Mouse (Mus musculus): ENCODE results near the gene St6galnac5. TPM values are rescaled to one million over a fixed set of nuclear protein-coding genes. Genes with fewer than 3 reads are reported as not detected.
"Not testable (repeated sequence)": the region's sequence is repeated elsewhere in the genome, so short reads cannot be mapped to it uniquely, and the experiment has no call there.

Gene St6galnac5
- total RNA-seq, 1 experiment from 2014 or later: 0.70 TPM

DNA sequence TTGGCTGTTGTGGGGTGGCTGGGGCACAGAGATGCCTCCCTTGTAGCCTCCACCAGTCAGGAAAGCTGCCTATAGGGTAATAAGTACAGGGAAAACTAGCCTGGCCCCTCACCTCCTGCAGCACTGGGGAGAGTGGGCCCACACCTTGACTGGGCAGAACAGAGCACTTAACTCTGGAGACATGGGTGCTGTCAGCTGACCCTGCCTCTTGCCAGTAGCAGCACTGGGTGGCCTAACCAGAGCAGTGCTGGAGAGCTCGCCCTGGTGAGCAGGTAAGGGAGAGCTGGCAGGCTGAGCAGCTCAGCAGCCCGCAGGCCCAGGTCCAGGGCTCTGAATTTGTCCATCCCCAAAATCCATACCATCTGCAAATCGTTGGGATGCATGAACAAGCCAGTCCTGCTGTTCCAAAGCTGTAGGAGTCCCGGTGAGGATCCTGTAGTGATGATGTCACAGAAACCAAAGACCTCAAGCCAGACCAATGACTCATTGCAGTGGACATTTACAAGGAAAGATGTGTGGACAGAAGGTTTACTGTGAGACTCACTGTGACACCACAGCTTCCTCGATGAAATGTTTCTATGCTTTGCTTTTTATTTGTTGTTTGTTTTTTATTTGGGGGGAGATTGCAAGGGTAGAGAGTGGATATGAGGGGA lies 193.6 kb downstream of the St6galnac5 start:
- DNase-seq: not testable (repeated sequence)

DNA sequence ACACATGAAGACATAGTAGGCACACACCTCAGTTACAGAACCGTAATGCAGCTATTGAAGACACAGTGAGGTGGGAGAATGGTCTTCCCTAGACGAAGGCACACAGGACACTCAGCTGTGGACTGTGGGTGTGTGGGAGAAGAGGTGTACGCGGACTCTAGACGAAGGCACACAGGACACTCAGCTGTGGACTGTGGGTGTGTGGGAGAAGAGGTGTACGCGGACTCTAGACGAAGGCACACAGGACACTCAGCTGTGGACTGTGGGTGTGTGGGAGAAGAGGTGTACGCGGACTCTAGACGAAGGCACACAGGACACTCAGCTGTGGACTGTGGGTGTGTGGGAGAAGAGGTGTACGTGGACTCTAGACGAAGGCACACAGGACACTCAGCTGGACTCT lies 197.7 kb downstream of the St6galnac5 start:
- not testable (repeated sequence) for DNase-seq

DNA sequence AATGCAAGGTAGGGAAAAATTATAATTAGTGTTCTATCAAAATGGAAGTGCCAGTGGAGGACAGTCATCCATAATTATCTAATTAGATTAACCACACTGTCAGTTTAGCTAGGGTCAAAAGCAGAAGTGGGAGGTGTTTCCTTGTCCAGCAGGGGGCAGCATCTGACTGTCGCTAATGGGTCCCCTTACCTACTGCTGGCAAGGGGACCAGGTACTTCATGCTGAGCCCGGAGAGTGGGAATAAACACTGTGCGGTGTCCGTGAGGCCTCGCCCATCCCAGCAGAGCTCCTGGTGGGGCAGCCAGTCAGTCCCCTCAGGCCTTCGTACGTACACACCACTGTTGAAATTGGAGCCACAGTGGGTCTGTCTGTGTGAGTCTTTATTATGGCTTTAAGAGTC lies 198.3 kb downstream of the St6galnac5 start:
- peak; percentile 76 for DNase-seq

DNA sequence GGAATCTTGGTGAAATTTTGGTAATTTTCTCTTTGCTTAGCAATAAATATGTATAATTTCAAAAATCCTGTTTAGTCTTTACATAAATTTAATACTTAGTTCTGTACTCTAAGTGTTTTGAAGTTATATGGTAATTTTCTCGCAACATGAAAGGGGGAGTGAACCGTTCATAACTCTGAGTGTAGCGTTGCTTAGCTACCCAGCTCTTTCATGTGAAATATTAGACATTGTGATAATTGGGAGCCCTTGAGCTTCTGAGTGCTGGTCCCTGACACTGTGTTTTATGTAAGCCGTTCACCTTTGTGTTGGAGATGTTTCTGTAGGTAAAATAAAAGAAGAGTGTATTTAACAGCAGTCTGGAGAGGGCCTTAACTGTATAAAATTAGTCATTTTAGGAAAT lies 202.2 kb downstream of the St6galnac5 start:
- no peak for DNase-seq

DNA sequence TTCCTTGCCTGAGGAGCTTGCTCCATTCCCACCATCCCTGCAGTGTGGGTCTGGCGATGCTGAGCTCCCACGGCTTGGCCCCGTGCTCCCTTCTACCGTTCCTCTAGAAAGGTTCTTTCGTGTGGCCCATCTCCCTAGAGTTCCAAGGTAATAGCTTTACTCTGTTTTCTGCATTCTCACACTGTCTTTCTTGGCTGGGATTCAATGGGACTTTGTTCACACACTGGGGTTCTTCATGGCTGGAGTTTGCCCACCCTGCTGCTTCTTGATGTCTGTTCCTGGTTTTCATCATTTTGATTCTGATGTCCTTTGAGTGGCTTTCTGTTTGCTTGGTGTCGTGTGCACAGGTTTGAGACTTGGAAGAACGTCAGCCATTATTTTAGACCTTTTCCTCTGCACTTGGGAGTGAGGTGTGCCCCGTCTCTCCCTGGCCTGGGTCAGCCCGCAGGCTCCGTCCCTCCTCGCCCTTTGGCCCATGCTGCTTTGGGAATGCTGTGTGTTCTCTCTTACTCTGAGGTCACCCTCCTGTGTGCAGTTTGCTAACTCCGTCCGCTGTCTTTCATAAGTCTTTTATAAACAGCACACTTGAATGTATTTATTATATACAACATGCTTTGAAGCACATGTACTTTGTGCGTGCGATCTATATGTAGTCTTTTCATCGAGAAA lies 205.0 kb downstream of the St6galnac5 start:
- no peak for DNase-seq

DNA sequence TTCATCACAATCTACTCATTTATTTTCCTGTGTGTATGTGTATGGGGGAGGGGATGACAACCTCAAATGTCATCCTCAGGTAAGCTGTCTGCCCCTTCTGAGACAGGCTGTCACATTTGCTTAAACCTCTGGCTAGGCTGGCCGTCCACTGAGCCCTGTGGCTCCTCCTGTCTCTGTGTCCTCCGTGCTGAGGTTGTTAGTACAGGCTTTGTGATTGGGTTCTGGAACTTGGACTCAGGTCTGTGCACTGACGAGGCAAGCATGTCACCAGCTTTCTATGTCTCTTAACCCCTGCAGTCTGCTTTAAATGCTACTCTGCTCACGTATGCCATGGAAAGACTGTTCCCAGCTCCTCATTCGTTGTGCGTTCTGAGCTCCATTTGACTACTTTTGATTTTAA lies 205.7 kb downstream of the St6galnac5 start:
- no peak for DNase-seq

DNA sequence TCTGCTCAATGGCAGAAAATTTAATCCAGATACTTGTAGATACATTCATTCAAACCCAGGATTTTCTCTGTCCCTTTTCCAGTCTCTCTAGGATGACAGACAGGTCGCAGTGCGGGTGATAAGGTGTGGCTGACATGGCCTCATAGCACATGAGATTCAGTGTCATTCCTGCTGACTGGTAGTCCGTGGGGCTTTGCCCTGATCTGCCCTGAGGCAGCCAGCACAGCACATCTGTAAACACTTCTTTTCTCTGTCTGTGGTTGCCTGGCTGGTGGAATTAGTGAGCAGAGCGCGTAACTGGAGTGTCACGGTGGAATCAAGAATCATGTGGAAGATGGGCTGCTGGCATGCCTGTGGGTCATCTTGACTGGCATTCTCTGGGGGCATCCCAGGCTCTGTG lies 212.0 kb downstream of the St6galnac5 start:
- no peak for DNase-seq

DNA sequence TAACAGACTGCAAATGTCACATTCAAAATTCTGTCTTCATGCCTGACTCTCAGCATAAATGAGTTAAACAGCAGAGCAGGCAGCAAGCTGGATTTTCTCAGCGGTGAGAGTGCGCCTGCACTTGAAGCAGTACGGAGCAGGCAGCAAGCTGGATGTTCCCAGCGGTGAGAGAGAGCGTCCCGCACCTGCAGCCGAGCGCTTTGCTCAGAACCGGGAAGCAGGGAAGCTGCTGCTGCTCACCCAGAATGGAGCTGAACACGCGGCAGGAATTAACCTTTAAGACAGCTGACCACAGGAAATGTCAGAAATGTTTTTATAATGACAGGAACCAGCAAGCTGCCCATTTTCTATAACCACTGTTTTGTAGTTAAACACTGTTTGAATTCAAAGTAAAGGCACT lies 214.6 kb downstream of the St6galnac5 start:
- DNase-seq: no peak

All from adrenal gland, postnatal 25 days (tissue).